Mouse (Mus musculus): ENCODE results near the gene Gstt2. TPM values are rescaled to one million over a fixed set of nuclear protein-coding genes. Genes with fewer than 3 reads are reported as not detected.

The Gstt2 gene
- polyA plus RNA-seq (2011; ENCODE audit: insufficient read depth, insufficient read length, low read depth, missing spikeins), result 26.3 and 31.9 TPM in 2 replicates

DNA sequence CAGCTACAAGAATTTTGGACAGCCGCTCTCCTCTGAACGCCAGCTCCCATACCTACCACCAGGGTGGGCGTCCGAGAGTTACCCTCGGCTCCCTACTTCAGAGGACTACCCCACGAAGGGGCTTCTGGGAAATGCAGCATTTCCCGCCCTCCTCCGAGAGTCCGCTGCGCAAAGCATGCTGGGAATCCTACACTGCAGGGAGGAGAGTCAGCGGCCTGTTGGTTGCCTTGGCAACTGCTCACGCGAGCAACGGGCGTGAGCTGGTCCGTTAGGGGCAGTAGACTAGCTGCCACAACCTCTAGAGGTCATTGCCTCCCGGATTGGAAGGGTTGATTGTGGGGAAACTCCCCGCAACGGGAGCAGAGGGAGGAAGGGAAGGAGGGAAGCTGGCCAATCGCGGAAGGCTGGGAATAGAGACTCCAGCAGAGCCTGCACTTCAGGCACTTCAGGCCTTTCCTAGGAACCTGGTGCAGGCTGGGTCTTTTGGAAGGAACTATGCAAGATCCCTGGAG lies at the start of gene Gstt2:
Gene Gstt2 (minus strand): TSS at position 177 of the 512 bp plus-strand sequence.
- Histone ChIP-seq H3K4me1 (ENCODE audit: control insufficient read depth, insufficient read depth, low read length) (peaks cover 5% of the 10 kb centered on the region), H3K36me3 (ENCODE audit: control insufficient read depth, insufficient read depth, low read length, poor library complexity, severe bottlenecking) (no peaks in the 10 kb centered on the region), H3K27ac (ENCODE audit: insufficient read depth, low read length) (peak within 1 kb of the TSS; percentile 94), H3K9me3 (replicated peaks; ENCODE audit: control insufficient read depth, insufficient read depth, low read length, poor library complexity, severe bottlenecking) (no peaks in the 10 kb centered on the region), H3K4me3 (ENCODE audit: low read depth, low read length) (peak within 1 kb of the TSS; percentile 86), H3K9ac (ENCODE audit: low read depth, poor library complexity, severe bottlenecking) (peak within 1 kb of the TSS; percentile 78), H3K27me3 (ENCODE audit: control insufficient read depth, insufficient read depth, low read length, poor library complexity, severe bottlenecking) (no peaks in the 10 kb centered on the region)
- peak; percentile 17 for TF ChIP-seq POLR2A (IDR thresholded peaks at IDR 0.05; ENCODE audit: insufficient read depth, low read length)
- TF ChIP-seq CTCF (IDR thresholded peaks at IDR 0.05; ENCODE audit: low read depth, low read length), result peak; percentile 11
- peak; percentile 96 for TF ChIP-seq EP300 (IDR thresholded peaks at IDR 0.05; ENCODE audit: insufficient read depth, low read depth, low read length)

DNA sequence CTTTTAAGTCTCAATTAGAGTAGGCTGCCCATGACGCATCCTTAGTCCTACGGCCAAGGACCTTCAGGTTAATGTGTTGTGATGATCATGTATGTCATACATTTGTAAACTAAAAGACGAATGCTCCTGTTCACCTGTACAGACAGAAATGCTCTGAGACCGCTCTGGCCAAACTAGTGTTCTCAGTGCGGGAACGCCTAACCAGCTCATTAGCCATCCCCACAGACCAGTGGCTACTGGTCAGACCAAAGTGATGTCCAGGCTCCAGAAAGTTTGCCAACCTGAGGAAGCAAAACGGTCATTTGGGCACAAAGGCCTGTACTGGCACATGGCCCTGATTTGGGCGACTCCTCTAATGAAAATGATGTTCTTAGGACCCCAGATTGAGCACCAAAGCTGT lies 47.5 kb upstream of the Gstt2 start:
- TF ChIP-seq EP300 (IDR thresholded peaks at IDR 0.05; ENCODE audit: insufficient read depth, low read depth, low read length) (no peak), CTCF (IDR thresholded peaks at IDR 0.05; ENCODE audit: low read depth, low read length) (no peak), POLR2A (IDR thresholded peaks at IDR 0.05; ENCODE audit: insufficient read depth, low read length) (no peak)
- Histone ChIP-seq H3K9me3 (replicated peaks; ENCODE audit: control insufficient read depth, insufficient read depth, low read length, poor library complexity, severe bottlenecking) (no peaks in the 10 kb centered on the region), H3K27me3 (ENCODE audit: control insufficient read depth, insufficient read depth, low read length, poor library complexity, severe bottlenecking) (no peaks in the 10 kb centered on the region), H3K4me1 (ENCODE audit: control insufficient read depth, insufficient read depth, low read length) (peaks cover 2% of the 10 kb centered on the region), H3K27ac (ENCODE audit: insufficient read depth, low read length) (no peak overlapping the region), H3K4me3 (ENCODE audit: low read depth, low read length) (no peak overlapping the region), H3K36me3 (ENCODE audit: control insufficient read depth, insufficient read depth, low read length, poor library complexity, severe bottlenecking) (no peaks in the 10 kb centered on the region), H3K9ac (ENCODE audit: low read depth, poor library complexity, severe bottlenecking) (no peak overlapping the region)

DNA sequence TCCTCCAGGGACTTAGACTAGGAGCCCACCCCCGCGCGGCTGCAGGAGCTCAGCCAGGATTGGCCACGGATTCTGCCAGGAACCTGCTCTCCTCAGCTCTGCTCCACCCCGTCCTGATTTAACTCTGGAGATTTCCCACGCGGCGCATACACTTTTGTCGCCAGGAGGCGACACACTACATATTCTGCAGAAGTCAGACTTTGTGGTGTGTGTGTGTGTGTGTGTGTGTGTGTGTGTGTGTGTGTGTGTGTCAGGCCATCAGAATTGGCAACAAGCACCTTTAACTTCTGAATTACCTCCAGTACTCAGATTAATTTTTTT lies 46.0 kb upstream of the Gstt2 start:
- Histone ChIP-seq H3K4me3 (ENCODE audit: low read depth, low read length) (peak overlapping the region; percentile 47), H3K9me3 (replicated peaks; ENCODE audit: control insufficient read depth, insufficient read depth, low read length, poor library complexity, severe bottlenecking) (no peaks in the 10 kb centered on the region), H3K27ac (ENCODE audit: insufficient read depth, low read length) (peak overlapping the region; percentile 97), H3K36me3 (ENCODE audit: control insufficient read depth, insufficient read depth, low read length, poor library complexity, severe bottlenecking) (no peaks in the 10 kb centered on the region), H3K9ac (ENCODE audit: low read depth, poor library complexity, severe bottlenecking) (peak overlapping the region; percentile 82), H3K27me3 (ENCODE audit: control insufficient read depth, insufficient read depth, low read length, poor library complexity, severe bottlenecking) (no peaks in the 10 kb centered on the region), H3K4me1 (ENCODE audit: control insufficient read depth, insufficient read depth, low read length) (peaks cover 2% of the 10 kb centered on the region)
- TF ChIP-seq POLR2A (IDR thresholded peaks at IDR 0.05; ENCODE audit: insufficient read depth, low read length) (no peak), EP300 (IDR thresholded peaks at IDR 0.05; ENCODE audit: insufficient read depth, low read depth, low read length) (peak; percentile 36; the same call in 1 of the 2 replicates), CTCF (IDR thresholded peaks at IDR 0.05; ENCODE audit: low read depth, low read length) (peak; percentile 62)

DNA sequence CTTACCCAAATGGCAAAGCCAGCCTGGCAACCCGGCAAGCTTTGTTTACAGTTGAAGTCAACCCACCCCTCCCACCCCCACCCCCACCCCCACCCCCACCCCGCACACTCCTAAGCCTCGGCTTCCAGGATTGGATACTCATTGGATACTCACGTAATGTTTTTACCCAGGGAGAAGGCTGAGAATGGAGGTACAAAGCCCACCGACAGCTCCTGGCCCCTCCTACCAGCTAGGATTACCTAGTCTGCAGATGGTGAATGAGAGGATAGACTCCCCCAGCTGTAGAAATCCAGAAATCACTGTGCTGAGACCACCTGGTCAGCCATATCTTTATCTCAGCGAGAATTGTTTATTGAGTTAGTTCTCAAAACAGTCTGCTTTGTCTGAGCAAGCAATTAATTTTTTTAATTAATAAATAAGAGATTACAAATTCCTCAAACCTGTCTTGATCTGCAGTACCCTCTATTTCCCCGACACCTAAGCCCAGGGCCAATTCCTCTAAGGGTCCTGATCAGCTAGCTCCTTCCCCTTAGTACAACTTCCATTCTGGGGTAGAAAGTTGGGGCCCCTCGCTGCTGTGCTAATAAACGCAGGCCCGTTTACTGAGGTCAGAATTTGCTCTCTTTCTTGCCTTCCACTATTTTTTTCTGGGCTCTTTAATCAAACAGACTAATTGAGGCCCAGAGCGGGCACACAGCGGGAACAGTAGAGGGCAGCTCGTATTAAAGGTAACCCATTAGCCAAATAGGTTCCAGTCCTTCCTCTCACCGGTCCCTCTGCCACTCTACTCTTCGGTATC lies 45.4 kb upstream of the Gstt2 start:
- Histone ChIP-seq H3K9ac (ENCODE audit: low read depth, poor library complexity, severe bottlenecking) (peak overlapping the region; percentile 82), H3K27me3 (ENCODE audit: control insufficient read depth, insufficient read depth, low read length, poor library complexity, severe bottlenecking) (no peaks in the 10 kb centered on the region), H3K9me3 (replicated peaks; ENCODE audit: control insufficient read depth, insufficient read depth, low read length, poor library complexity, severe bottlenecking) (no peaks in the 10 kb centered on the region), H3K36me3 (ENCODE audit: control insufficient read depth, insufficient read depth, low read length, poor library complexity, severe bottlenecking) (no peaks in the 10 kb centered on the region), H3K4me3 (ENCODE audit: low read depth, low read length) (peak overlapping the region; percentile 47), H3K27ac (ENCODE audit: insufficient read depth, low read length) (peak overlapping the region; percentile 97), H3K4me1 (ENCODE audit: control insufficient read depth, insufficient read depth, low read length) (peaks cover 2% of the 10 kb centered on the region)
- no peak for TF ChIP-seq EP300 (IDR thresholded peaks at IDR 0.05; ENCODE audit: insufficient read depth, low read depth, low read length)

DNA sequence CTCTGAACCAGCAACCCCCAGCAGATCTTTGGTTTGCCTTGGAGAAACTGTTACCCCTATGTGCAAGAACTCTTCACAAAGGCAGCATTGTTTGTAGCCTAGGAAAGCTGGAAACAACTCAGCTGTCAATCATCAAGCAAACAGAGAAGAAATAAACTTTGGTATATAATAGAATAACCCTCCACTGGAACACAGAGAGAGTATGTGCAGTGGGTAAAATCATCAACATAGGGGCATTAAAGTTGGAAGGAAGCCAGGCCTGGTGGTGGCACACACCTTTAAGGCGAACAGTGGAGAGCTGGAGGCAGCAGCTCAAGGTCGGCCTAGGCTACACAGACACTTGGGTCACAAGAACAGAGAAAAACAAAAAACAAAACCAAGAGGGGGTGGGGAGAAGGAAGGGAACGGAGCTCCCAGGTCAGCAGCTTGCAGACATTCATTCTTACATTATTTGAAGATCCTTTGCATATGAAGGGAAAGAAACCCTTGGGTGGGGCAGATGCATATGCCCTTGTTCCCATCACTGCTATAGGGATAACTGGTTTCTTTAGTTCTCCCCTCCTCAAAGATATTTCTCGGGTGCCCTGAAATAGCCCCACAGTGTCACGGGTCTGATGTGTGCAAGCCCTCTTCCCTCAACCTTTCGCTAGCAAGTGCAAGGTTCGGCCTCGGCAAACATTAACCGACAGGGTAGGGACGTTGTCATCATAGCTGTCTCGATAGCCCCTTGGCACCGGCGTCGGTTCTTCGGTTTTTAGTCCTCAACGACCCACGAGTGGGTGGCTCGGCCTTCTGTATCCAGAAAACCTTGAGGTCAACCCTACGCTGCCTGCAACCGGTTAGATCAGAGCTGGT lies 44.6 kb upstream of the Gstt2 start:
- peak overlapping the region; percentile 32 for H3K9ac ChIP-seq (ENCODE audit: low read depth, poor library complexity, severe bottlenecking)

More for the DNA sequence above, 44.6 kb upstream of the Gstt2 start:
- TF ChIP-seq EP300 (IDR thresholded peaks at IDR 0.05; ENCODE audit: insufficient read depth, low read depth, low read length) (peak; percentile 96), CTCF (IDR thresholded peaks at IDR 0.05; ENCODE audit: low read depth, low read length) (no peak)
- H3K27ac ChIP-seq (ENCODE audit: insufficient read depth, low read length), result peak overlapping the region; percentile 85
- H3K27me3 ChIP-seq (ENCODE audit: control insufficient read depth, insufficient read depth, low read length, poor library complexity, severe bottlenecking), result no peaks in the 10 kb centered on the region
- H3K4me1 ChIP-seq (ENCODE audit: control insufficient read depth, insufficient read depth, low read length), result peaks cover 2% of the 10 kb centered on the region
- no peaks in the 10 kb centered on the region for H3K36me3 ChIP-seq (ENCODE audit: control insufficient read depth, insufficient read depth, low read length, poor library complexity, severe bottlenecking)
- peak overlapping the region; percentile 22 for H3K4me3 ChIP-seq (ENCODE audit: low read depth, low read length)
- no peaks in the 10 kb centered on the region for H3K9me3 ChIP-seq (replicated peaks; ENCODE audit: control insufficient read depth, insufficient read depth, low read length, poor library complexity, severe bottlenecking)

Data from ES-Bruce4 (cell line).